In genomic region chr4:21658184-21658583, GRCm38 (mm10) we compare ENCODE assay signal across 27 mouse cellular contexts. TPM values are rescaled to one million over a fixed set of nuclear protein-coding genes. Genes with fewer than 3 reads are reported as not detected.
DNase-seq lines count a peak whose midpoint lies in the region; ATAC-seq lines count a peak whose summit lies in the region.
"Had no signal": no experiment of that assay in that cellular context is flagged by ENCODE, and none has a peak within 500 bp of the region (broad histone marks: within the 10 kb centered on the region; RNA-seq: fewer than 3 reads in every experiment).

No protein-coding gene starts in this region.

- no peaks in the 10 kb centered on the region for H3K27me3 ChIP-seq in hindbrain, embryonic 11.5 days (ENCODE audit: control insufficient read depth, insufficient read depth, low read length)
- no peaks in the 10 kb centered on the region for H3K27me3 ChIP-seq in hindbrain, embryonic 12.5 days
- no peaks in the 10 kb centered on the region for H3K27me3 ChIP-seq in neural tube, embryonic 12.5 days (replicated peaks)
- H3K27me3 ChIP-seq in neural tube, embryonic 15.5 days (replicated peaks): no peaks in the 10 kb centered on the region
- H3K27me3 ChIP-seq: CH12.LX; embryonic facial prominence, embryonic 12.5 days; forebrain, embryonic 13.5 days; forebrain, embryonic 15.5 days had no signal

- peak; percentile 12 for DNase-seq in embryo, embryonic 10.5 days (ENCODE audit: low spot score)
- DNase-seq in embryo, embryonic 9.5 days (ENCODE audit: extremely low spot score): no peak
- DNase-seq in hindbrain, embryonic 11.5 days (ENCODE audit: low spot score): no peak
- DNase-seq: adrenal gland, adult 8-10 months; adrenal gland, postnatal 14 days; adrenal gland, postnatal 36 days; B cell, adult 2 months; cerebellum, adult 11-12 months; cerebellum, adult 2 months; cerebellum, adult 9-10 months; cerebellum, postnatal 10 days; cerebellum, postnatal 25 days; forebrain, postnatal 0 days had no signal

- no peaks in the 10 kb centered on the region for H3K9me3 ChIP-seq in hindbrain, embryonic 11.5 days (ENCODE audit: control insufficient read depth, low read length)
- no peaks in the 10 kb centered on the region for H3K9me3 ChIP-seq in hindbrain, embryonic 12.5 days (replicated peaks)
- no peaks in the 10 kb centered on the region for H3K9me3 ChIP-seq in neural tube, embryonic 12.5 days
- no peaks in the 10 kb centered on the region for H3K9me3 ChIP-seq in neural tube, embryonic 15.5 days (replicated peaks)
- H3K9me3 ChIP-seq: embryonic facial prominence, embryonic 10.5 days; embryonic facial prominence, embryonic 12.5 days; forebrain, embryonic 13.5 days; forebrain, embryonic 15.5 days; G1E had no signal

- ATAC-seq in hindbrain, embryonic 11.5 days (ENCODE audit: low FRiP score): peak; percentile 68
- ATAC-seq in hindbrain, embryonic 12.5 days (ENCODE audit: low FRiP score): no peak
- ATAC-seq in neural tube, embryonic 12.5 days (ENCODE audit: low FRiP score, low read depth): peak; percentile 86
- ATAC-seq in neural tube, embryonic 15.5 days (ENCODE audit: low FRiP score): no peak
- ATAC-seq: activated CD4-positive, CD25-positive, alpha-beta regulatory T cell, adult 4 months; CD4-positive, CD25-positive, alpha-beta regulatory T cell, adult 4 months; forebrain, embryonic 13.5 days; forebrain, embryonic 15.5 days; forebrain, postnatal 0 days; Patski had no signal

- H3K4me1 ChIP-seq in hindbrain, embryonic 11.5 days (replicated peaks; ENCODE audit: control insufficient read depth, insufficient read depth, low read length): no peaks in the 10 kb centered on the region
- H3K4me1 ChIP-seq in hindbrain, embryonic 12.5 days: no peaks in the 10 kb centered on the region
- H3K4me1 ChIP-seq in neural tube, embryonic 12.5 days: peaks cover 4% of the 10 kb centered on the region; the same call in 1 of the 2 replicates
- no peaks in the 10 kb centered on the region for H3K4me1 ChIP-seq in neural tube, embryonic 15.5 days
- H3K4me1 ChIP-seq: embryonic facial prominence, embryonic 10.5 days; embryonic facial prominence, embryonic 12.5 days; forebrain, embryonic 13.5 days; forebrain, embryonic 15.5 days had no signal

- H3K9ac ChIP-seq in hindbrain, embryonic 11.5 days (ENCODE audit: low read depth, low read length): no peak overlapping the region
- no peak overlapping the region for H3K9ac ChIP-seq in hindbrain, embryonic 12.5 days
- no peak overlapping the region for H3K9ac ChIP-seq in neural tube, embryonic 12.5 days
- H3K9ac ChIP-seq in neural tube, embryonic 15.5 days (replicated peaks): no peak overlapping the region
- H3K9ac ChIP-seq: embryonic facial prominence, embryonic 12.5 days; forebrain, embryonic 13.5 days; forebrain, embryonic 15.5 days; forebrain, postnatal 0 days had no signal

- no peak overlapping the region for H3K4me3 ChIP-seq in hindbrain, embryonic 11.5 days (ENCODE audit: low read depth, low read length)
- no peak overlapping the region for H3K4me3 ChIP-seq in hindbrain, embryonic 12.5 days
- no peak overlapping the region for H3K4me3 ChIP-seq in neural tube, embryonic 12.5 days
- H3K4me3 ChIP-seq in neural tube, embryonic 15.5 days (replicated peaks): no peak overlapping the region
- H3K4me3 ChIP-seq: embryonic facial prominence, embryonic 10.5 days; embryonic facial prominence, embryonic 12.5 days; forebrain, embryonic 13.5 days; forebrain, embryonic 15.5 days had no signal

- 32% methylated on average over 3 of the region's 3 CpGs for WGBS in hindbrain, embryonic 11.5 days
- WGBS in hindbrain, embryonic 12.5 days: 47% methylated on average over 3 of the region's 3 CpGs
- WGBS in neural tube, embryonic 12.5 days: 31% methylated on average over 3 of the region's 3 CpGs
- WGBS in neural tube, embryonic 15.5 days: 21% methylated on average over 3 of the region's 3 CpGs

- no peak overlapping the region for H3K4me2 ChIP-seq in hindbrain, embryonic 11.5 days (replicated peaks; ENCODE audit: low read depth, low read length)
- no peak overlapping the region for H3K4me2 ChIP-seq in hindbrain, embryonic 12.5 days (replicated peaks)
- no peak overlapping the region for H3K4me2 ChIP-seq in neural tube, embryonic 12.5 days (replicated peaks)
- H3K4me2 ChIP-seq in neural tube, embryonic 15.5 days: no peak overlapping the region
- H3K4me2 ChIP-seq: embryonic facial prominence, embryonic 12.5 days; forebrain, embryonic 13.5 days; forebrain, embryonic 15.5 days had no signal

- no peak overlapping the region for H3K27ac ChIP-seq in hindbrain, embryonic 11.5 days (ENCODE audit: low read depth, low read length)
- H3K27ac ChIP-seq in hindbrain, embryonic 12.5 days: no peak overlapping the region
- H3K27ac ChIP-seq in neural tube, embryonic 12.5 days: no peak overlapping the region
- H3K27ac ChIP-seq in neural tube, embryonic 15.5 days (replicated peaks): no peak overlapping the region
- H3K27ac ChIP-seq: embryonic facial prominence, embryonic 10.5 days; embryonic facial prominence, embryonic 12.5 days; forebrain, embryonic 13.5 days; forebrain, embryonic 15.5 days had no signal

- H3K36me3 ChIP-seq in hindbrain, embryonic 11.5 days (ENCODE audit: control insufficient read depth, insufficient read depth, low read length): no peaks in the 10 kb centered on the region
- no peaks in the 10 kb centered on the region for H3K36me3 ChIP-seq in hindbrain, embryonic 12.5 days
- no peaks in the 10 kb centered on the region for H3K36me3 ChIP-seq in neural tube, embryonic 12.5 days
- H3K36me3 ChIP-seq in neural tube, embryonic 15.5 days: no peaks in the 10 kb centered on the region
- H3K36me3 ChIP-seq: embryonic facial prominence, embryonic 10.5 days; embryonic facial prominence, embryonic 12.5 days; forebrain, embryonic 15.5 days; G1E had no signal

RNA-seq across cellular contexts. Expression of gene Prdm13, which starts 27.6 kb away (rescaled TPM):
- polyA plus RNA-seq in hindbrain, embryonic 11.5 days (2014; fragmentation: Nextera tagmentation; extraction: Ambion mirVana): 8.1 and 8.2 TPM in 2 replicates
- polyA plus RNA-seq in hindbrain, embryonic 12.5 days (2016; fragmentation: Nextera tagmentation; extraction: Ambion mirVana): 7.8 and 8.9 TPM in 2 replicates
- 12.6 and 13.3 TPM in 2 replicates for polyA plus RNA-seq in neural tube, embryonic 12.5 days (2016; fragmentation: Nextera tagmentation; extraction: Ambion mirVana)
- 0.18 and 0.24 TPM in 2 replicates for polyA plus RNA-seq in neural tube, embryonic 15.5 days (2015; fragmentation: Nextera tagmentation; extraction: Ambion mirVana)
- polyA plus RNA-seq: activated CD4-positive, CD25-positive, alpha-beta regulatory T cell, adult 4 months; cerebellum, adult 2 months; cortical plate, adult 2 months; embryonic facial prominence, embryonic 10.5 days; embryonic facial prominence, embryonic 14.5 days; forebrain, postnatal 0 days; G1E; Patski had no signal

Comparison
In these comparisons a context has a peak if more than half of its experiments do, and no peak if none do; other contexts are left out.
1. ATAC-seq: peak in hindbrain, embryonic 11.5 days (single experiment) and neural tube, embryonic 12.5 days (single experiment); none in hindbrain, embryonic 12.5 days (single experiment) and neural tube, embryonic 15.5 days (single experiment).